In genomic region chr6:139634561-139634960, GRCm38 (mm10) we compare ENCODE assay signal across 26 mouse cellular contexts. TPM values are rescaled to one million over a fixed set of nuclear protein-coding genes. Genes with fewer than 3 reads are reported as not detected.
DNase-seq lines count a peak whose midpoint lies in the region; ATAC-seq and TF ChIP-seq lines count a peak whose summit lies in the region.
"Had no signal": no experiment of that assay in that cellular context is flagged by ENCODE, and none has a peak within 500 bp of the region (broad histone marks: within the 10 kb centered on the region; RNA-seq: fewer than 3 reads in every experiment).

No protein-coding gene starts in this region.

- no peak for TF ChIP-seq POLR2A in liver, adult 2 months (IDR thresholded peaks at IDR 0.05; ENCODE audit: extremely low read depth, insufficient read depth, low read length)
- TF ChIP-seq POLR2A in testis, adult 2 months (IDR thresholded peaks at IDR 0.05; ENCODE audit: control insufficient read depth, low read depth, low read length): no peak

- no peak overlapping the region for H3K4me3 ChIP-seq in forebrain, postnatal 0 days (ENCODE audit: low read depth, low read length)
- H3K4me3 ChIP-seq in forebrain, embryonic 11.5 days (ENCODE audit: low read depth, low read length): no peak overlapping the region
- H3K4me3 ChIP-seq in liver, adult 2 months (ENCODE audit: insufficient read depth, low read depth, low read length): no peak overlapping the region
- no peak overlapping the region for H3K4me3 ChIP-seq in liver, embryonic 12.5 days
- no peak overlapping the region for H3K4me3 ChIP-seq in testis, adult 2 months (ENCODE audit: control insufficient read depth, low read depth, low read length)
- no peak overlapping the region for H3K4me3 ChIP-seq in gastrocnemius, adult 2 months
- H3K4me3 ChIP-seq: liver, embryonic 15.5 days; megakaryocyte, embryonic 14.5 days; midbrain, embryonic 13.5 days; neural tube, embryonic 13.5 days had no signal

- no peaks in the 10 kb centered on the region for H3K27me3 ChIP-seq in forebrain, postnatal 0 days (ENCODE audit: insufficient read depth, low read length)
- H3K27me3 ChIP-seq in forebrain, embryonic 11.5 days (ENCODE audit: control insufficient read depth, insufficient read depth, low read length): no peaks in the 10 kb centered on the region
- H3K27me3 ChIP-seq in liver, adult 2 months (ENCODE audit: control insufficient read depth, insufficient read depth, low read length): no peaks in the 10 kb centered on the region
- no peaks in the 10 kb centered on the region for H3K27me3 ChIP-seq in liver, embryonic 12.5 days (replicated peaks)
- H3K27me3 ChIP-seq in testis, adult 2 months (ENCODE audit: control insufficient read depth, insufficient read depth, low read length): no peaks in the 10 kb centered on the region
- H3K27me3 ChIP-seq: liver, embryonic 15.5 days; megakaryocyte, embryonic 14.5 days; midbrain, embryonic 13.5 days; neural tube, embryonic 13.5 days had no signal

- ATAC-seq in forebrain, postnatal 0 days: no peak
- no peak for ATAC-seq in forebrain, embryonic 11.5 days (replicated peaks; ENCODE audit: low FRiP score)
- ATAC-seq in liver, embryonic 12.5 days: no peak
- ATAC-seq: forebrain, embryonic 14.5 days; hindbrain, postnatal 0 days; midbrain, embryonic 13.5 days had no signal

- H3K9me3 ChIP-seq in forebrain, postnatal 0 days (ENCODE audit: low read length): no peaks in the 10 kb centered on the region
- no peaks in the 10 kb centered on the region for H3K9me3 ChIP-seq in forebrain, embryonic 11.5 days (ENCODE audit: control insufficient read depth, low read length)
- peaks cover 3% of the 10 kb centered on the region; the same call in 1 of the 2 replicates for H3K9me3 ChIP-seq in liver, embryonic 12.5 days (replicated peaks)
- H3K9me3 ChIP-seq: liver, embryonic 15.5 days; midbrain, embryonic 13.5 days; neural tube, embryonic 13.5 days had no signal

- intact Hi-C loops in gastrocnemius, adult 2 months (cut with DNase I): no loop called here

- H3K27ac ChIP-seq in forebrain, postnatal 0 days (ENCODE audit: low read depth, low read length): no peak overlapping the region
- H3K27ac ChIP-seq in forebrain, embryonic 11.5 days (ENCODE audit: low read depth, low read length): no peak overlapping the region
- no peak overlapping the region for H3K27ac ChIP-seq in liver, adult 2 months (replicated peaks; ENCODE audit: insufficient read depth, low read depth, low read length)
- no peak overlapping the region for H3K27ac ChIP-seq in liver, embryonic 12.5 days
- H3K27ac ChIP-seq in testis, adult 2 months (ENCODE audit: control insufficient read depth, insufficient read depth, low read depth, low read length): no peak overlapping the region
- H3K27ac ChIP-seq in gastrocnemius, adult 2 months: no peak overlapping the region
- H3K27ac ChIP-seq: hindbrain, postnatal 0 days; liver, embryonic 15.5 days; midbrain, embryonic 13.5 days; neural tube, embryonic 13.5 days had no signal

- no peak overlapping the region for H3K9ac ChIP-seq in forebrain, postnatal 0 days
- H3K9ac ChIP-seq in forebrain, embryonic 11.5 days (ENCODE audit: low read length): no peak overlapping the region
- H3K9ac ChIP-seq in liver, adult 2 months (ENCODE audit: low read depth, low read length): no peak overlapping the region
- H3K9ac ChIP-seq in liver, embryonic 12.5 days: no peak overlapping the region
- H3K9ac ChIP-seq: liver, embryonic 15.5 days; midbrain, embryonic 13.5 days; neural tube, embryonic 13.5 days had no signal

- TF ChIP-seq CTCF in forebrain, postnatal 0 days (IDR thresholded peaks at IDR 0.05; ENCODE audit: low read depth): peak; percentile 17; the same call in 1 of the 2 replicates
- peak; percentile 22; the same call in 1 of the 2 replicates for TF ChIP-seq CTCF in liver, adult 2 months (IDR thresholded peaks at IDR 0.05; ENCODE audit: low read depth, low read length)
- peak; percentile 29; the same call in 1 of the 2 replicates for TF ChIP-seq CTCF in testis, adult 2 months (IDR thresholded peaks at IDR 0.05; ENCODE audit: control insufficient read depth, insufficient read depth, insufficient replicate concordance, low read depth, low read length)
- no peak for TF ChIP-seq CTCF in gastrocnemius, adult 2 months (IDR thresholded peaks at IDR 0.05)

- no peak for DNase-seq in forebrain, postnatal 0 days
- DNase-seq in forebrain, embryonic 11.5 days (ENCODE audit: low spot score): no peak
- no peak for DNase-seq in liver, adult 2 months (ENCODE audit: extremely low read depth, low read depth, low spot score)
- no peak for DNase-seq in testis, postnatal 14 days (ENCODE audit: low spot score)
- DNase-seq in gastrocnemius, adult 2 months: no peak
- no peak for DNase-seq in adrenal gland, postnatal 10 days
- DNase-seq: adrenal gland, postnatal 25 days; cerebellum, adult 8-10 months; gastrocnemius, postnatal 14 days; heart, adult 11 months; kidney, adult 11 months; kidney, postnatal 10 days; layer of hippocampus, postnatal 36 days; thymus, adult 2 months had no signal

- no peak overlapping the region for H3K4me2 ChIP-seq in forebrain, postnatal 0 days (ENCODE audit: low read depth)
- no peak overlapping the region for H3K4me2 ChIP-seq in forebrain, embryonic 11.5 days (ENCODE audit: low read depth, low read length, severe bottlenecking)
- H3K4me2 ChIP-seq in liver, embryonic 12.5 days: no peak overlapping the region
- H3K4me2 ChIP-seq: heart, embryonic 11.5 days; liver, embryonic 15.5 days; midbrain, embryonic 13.5 days; neural tube, embryonic 13.5 days had no signal

- H3K36me3 ChIP-seq in forebrain, postnatal 0 days (ENCODE audit: insufficient read depth): no peaks in the 10 kb centered on the region
- no peaks in the 10 kb centered on the region for H3K36me3 ChIP-seq in forebrain, embryonic 11.5 days (ENCODE audit: control insufficient read depth, insufficient read depth, low read length)
- H3K36me3 ChIP-seq in liver, adult 2 months (ENCODE audit: control insufficient read depth, insufficient read depth, low read length): peaks cover 15% of the 10 kb centered on the region
- no peaks in the 10 kb centered on the region for H3K36me3 ChIP-seq in liver, embryonic 12.5 days
- no peaks in the 10 kb centered on the region for H3K36me3 ChIP-seq in testis, adult 2 months (ENCODE audit: control insufficient read depth, insufficient read depth, low read length)
- H3K36me3 ChIP-seq: liver, embryonic 15.5 days; midbrain, embryonic 13.5 days; neural tube, embryonic 13.5 days had no signal

- H3K79me2 ChIP-seq in liver, adult 2 months (ENCODE audit: control insufficient read depth, insufficient read depth, low read length): no peaks in the 10 kb centered on the region

- 88% methylated on average over 3 of the region's 3 CpGs for WGBS in forebrain, postnatal 0 days
- WGBS in forebrain, embryonic 11.5 days: 88% methylated on average over 3 of the region's 3 CpGs
- WGBS in liver, adult 2 months: 82% methylated on average over 3 of the region's 3 CpGs
- 59% methylated on average over 3 of the region's 3 CpGs for WGBS in liver, embryonic 12.5 days (ENCODE audit: insufficient replicate concordance)

- H3K4me1 ChIP-seq in forebrain, postnatal 0 days (ENCODE audit: insufficient read depth): no peaks in the 10 kb centered on the region
- no peaks in the 10 kb centered on the region for H3K4me1 ChIP-seq in forebrain, embryonic 11.5 days (replicated peaks; ENCODE audit: control insufficient read depth, insufficient read depth, low read length)
- no peaks in the 10 kb centered on the region for H3K4me1 ChIP-seq in liver, adult 2 months (ENCODE audit: control insufficient read depth, insufficient read depth, low read length)
- no peaks in the 10 kb centered on the region for H3K4me1 ChIP-seq in liver, embryonic 12.5 days
- H3K4me1 ChIP-seq in testis, adult 2 months (ENCODE audit: control insufficient read depth, insufficient read depth, low read length): no peaks in the 10 kb centered on the region; the same call in 1 of the 2 replicates
- H3K4me1 ChIP-seq: liver, embryonic 15.5 days; megakaryocyte, embryonic 14.5 days; midbrain, embryonic 13.5 days; neural tube, embryonic 13.5 days had no signal

RNA-seq across cellular contexts. Expression of gene Pik3c2g, which starts 47.5 kb away (rescaled TPM):
- total RNA-seq in forebrain, postnatal 0 days (2014; rRNA removed): 0.08 TPM in 1 of 2 replicates, not detected in the other
- 0.25 and 0.39 TPM in 2 replicates for polyA plus RNA-seq in forebrain, postnatal 0 days (2015; fragmentation: Nextera tagmentation; extraction: Ambion mirVana)
- polyA plus RNA-seq in forebrain, embryonic 11.5 days (2014; fragmentation: Nextera tagmentation; extraction: Ambion mirVana): 0.36 TPM in 1 of 2 replicates, not detected in the other
- total RNA-seq in liver, adult 2 months (2014; rRNA removed): 26.6 and 27.5 TPM in 2 replicates
- polyA plus RNA-seq in liver, adult 2 months (2012; rRNA removed): 6.4 and 10.1 TPM in 2 replicates
- polyA plus RNA-seq in liver, embryonic 12.5 days (2016; fragmentation: Nextera tagmentation; extraction: Ambion mirVana): 1.2 and 1.8 TPM in 2 replicates
- 0.28 and 0.35 TPM in 2 replicates for polyA plus RNA-seq in testis, adult 2 months (2012; rRNA removed)
- not detected for total RNA-seq in gastrocnemius, adult 2 months (2021)
- total RNA-seq in adrenal gland, postnatal 10 days (2021): 1 to 10 TPM; 3.3 to 4.8 TPM
- total RNA-seq: ES-E14; hematopoietic stem cell, adult 5-6 weeks had no signal
- polyA plus RNA-seq: spleen, adult 2 months; thymus, adult 2 months had no signal
